Mouse (Mus musculus) midbrain, embryonic 11.5 days (tissue): ENCODE measurements around the gene Pgf. TPM values are rescaled to one million over a fixed set of nuclear protein-coding genes. Genes with fewer than 3 reads are reported as not detected.

Source experiments
- ATAC-seq: fragments of 200-750 bp; cut with Nextera tagmentation; 2 replicates; pipeline ENCODE4 v1.8.0; 2017; ENCODE audit warnings: moderate TSS enrichment, moderate library complexity; ENCODE audit not compliant: low FRiP score
- DNase-seq: peaks from one replicate; pipeline ENCODE4 v3.0.0; 2015; ENCODE audit warnings: low spot score; ENCODE audit errors: missing footprints
- H3K27ac ChIP-seq: fragments of 300-500 bp; sonication (generic); 2 replicates; pipeline ENCODE4 v1.5.1; 2014; ENCODE audit warnings: low read depth, low read length
- H3K27me3 ChIP-seq: fragments of 300-500 bp; sonication (generic); 2 replicates; pipeline ENCODE4 v1.6.1; 2014; ENCODE audit warnings: mild to moderate bottlenecking, low read length, moderate library complexity, mixed read lengths; ENCODE audit not compliant: control insufficient read depth, insufficient read depth
- H3K36me3 ChIP-seq: fragments of 300-500 bp; sonication (generic); 2 replicates; pipeline ENCODE4 v1.6.1; 2014; ENCODE audit warnings: mild to moderate bottlenecking, low read length, moderate library complexity, mixed read lengths; ENCODE audit not compliant: control insufficient read depth, insufficient read depth
- H3K4me1 ChIP-seq: fragments of 300-500 bp; sonication (generic); 2 replicates; pipeline ENCODE4 v1.6.1; 2014; ENCODE audit warnings: low read length; ENCODE audit not compliant: control insufficient read depth, insufficient read depth
- H3K4me2 ChIP-seq: fragments of 300-500 bp; sonication (generic); 2 replicates; pipeline ENCODE4 v1.6.1; 2014; ENCODE audit warnings: mild to moderate bottlenecking, moderate library complexity
- H3K4me3 ChIP-seq: fragments of 300-500 bp; sonication (generic); 2 replicates; pipeline ENCODE4 v1.5.1; 2014; ENCODE audit warnings: low read depth, low read length
- H3K9ac ChIP-seq: fragments of 300-500 bp; sonication (generic); 2 replicates; pipeline ENCODE4 v1.6.1; 2014; ENCODE audit warnings: low read length
- H3K9me3 ChIP-seq: fragments of 300-500 bp; sonication (generic); 2 replicates; pipeline ENCODE4 v1.6.1; 2016; ENCODE audit warnings: low read length; ENCODE audit not compliant: control insufficient read depth
- WGBS: fragments of 180-500 bp; shearing (Covaris S2); extraction: QIAGEN DNeasy Blood & Tissue Kit; methylation state at CpG from one replicate; pipeline ENCODE4 v1.1.7; 2014; 5-methylcytosine and 5-hydroxymethylcytosine counted together
- polyA plus RNA-seq: library from polyadenylated mRNA; unstranded; fragments of >200 nt; fragmentation: Nextera tagmentation; extraction: Ambion mirVana; gene quantifications from 2 replicates; pipeline ENCODE4 v1.2.1, GENCODE M21; 2014

Pgf gene
- polyA plus RNA-seq, 1 experiment from 2014 or later, result 2.5 TPM

GRCm38 (mm10) chr12:85141096-85141495, 36.5 kb downstream of the Pgf start:
- WGBS, result 79% methylated on average over 6 of the region's 6 CpGs
- ATAC-seq, result no peak

GRCm38 (mm10) chr12:85140036-85140701, 37.4 kb downstream of the Pgf start:
- Histone ChIP-seq H3K4me2 (no peak overlapping the region), H3K36me3 (no peaks in the 10 kb centered on the region; the same call in 1 of the 2 replicates), H3K4me1 (no peaks in the 10 kb centered on the region), H3K27me3 (no peaks in the 10 kb centered on the region), H3K4me3 (no peak overlapping the region), H3K27ac (no peak overlapping the region), H3K9ac (no peak overlapping the region), H3K9me3 (no peaks in the 10 kb centered on the region)
- ATAC-seq (no peak), DNase-seq (no peak)
- WGBS, result 52% methylated on average over 18 of the region's 18 CpGs

More at GRCm38 (mm10) chr12:85141096-85141495, 36.5 kb downstream of the Pgf start:
- Histone ChIP-seq H3K4me3 (no peak overlapping the region), H3K27me3 (no peaks in the 10 kb centered on the region), H3K9me3 (no peaks in the 10 kb centered on the region), H3K4me1 (no peaks in the 10 kb centered on the region), H3K4me2 (no peak overlapping the region), H3K9ac (no peak overlapping the region), H3K27ac (no peak overlapping the region), H3K36me3 (no peaks in the 10 kb centered on the region)
- DNase-seq, result no peak

GRCm38 (mm10) chr12:85136627-85137026, 41.0 kb downstream of the Pgf start:
- no peak overlapping the region for H3K4me2 ChIP-seq
- H3K9me3 ChIP-seq, result no peaks in the 10 kb centered on the region
- H3K4me3 ChIP-seq, result no peak overlapping the region
- H3K27ac ChIP-seq, result no peak overlapping the region
- no peaks in the 10 kb centered on the region for H3K27me3 ChIP-seq
- ATAC-seq (no peak), DNase-seq (no peak)
- no peaks in the 10 kb centered on the region for H3K4me1 ChIP-seq
- peaks cover 8% of the 10 kb centered on the region; the same call in 1 of the 2 replicates for H3K36me3 ChIP-seq
- 83% methylated on average over 4 of the region's 4 CpGs for WGBS
- no peak overlapping the region for H3K9ac ChIP-seq

- Histone ChIP-seq H3K9ac (no peak overlapping the region), H3K4me2 (no peak overlapping the region), H3K27ac (no peak overlapping the region), H3K27me3 (no peaks in the 10 kb centered on the region), H3K9me3 (no peaks in the 10 kb centered on the region), H3K4me1 (no peaks in the 10 kb centered on the region), H3K4me3 (no peak overlapping the region), H3K36me3 (peaks cover 14% of the 10 kb centered on the region)
- WGBS, result 84% methylated on average over 19 of the region's 19 CpGs
- ATAC-seq (no peak; the same call in 1 of the 2 replicates), DNase-seq (no peak)
Observed at GRCm38 (mm10) chr12:85135513-85136470, 41.8 kb downstream of the Pgf start.

GRCm38 (mm10) chr12:85134043-85134794, 43.4 kb downstream of the Pgf start:
- no peak overlapping the region for H3K9ac ChIP-seq
- H3K9me3 ChIP-seq, result no peaks in the 10 kb centered on the region
- no peaks in the 10 kb centered on the region for H3K4me1 ChIP-seq
- H3K27ac ChIP-seq, result no peak overlapping the region
- WGBS, result 94% methylated on average over 8 of the region's 8 CpGs
- ATAC-seq, result no peak
- no peak overlapping the region for H3K4me3 ChIP-seq
- peaks cover 29% of the 10 kb centered on the region for H3K36me3 ChIP-seq
- H3K27me3 ChIP-seq, result no peaks in the 10 kb centered on the region
- no peak for DNase-seq
- no peak overlapping the region for H3K4me2 ChIP-seq

- no peaks in the 10 kb centered on the region for H3K9me3 ChIP-seq
- DNase-seq, result no peak
- no peaks in the 10 kb centered on the region for H3K4me1 ChIP-seq
- no peak overlapping the region for H3K4me2 ChIP-seq
- H3K36me3 ChIP-seq, result peaks cover 33% of the 10 kb centered on the region
- ATAC-seq, result no peak
- 86% methylated on average over 6 of the region's 6 CpGs for WGBS
- H3K4me3 ChIP-seq, result no peak overlapping the region
- no peak overlapping the region for H3K27ac ChIP-seq
- H3K9ac ChIP-seq, result no peak overlapping the region
- H3K27me3 ChIP-seq, result no peaks in the 10 kb centered on the region
Observed at GRCm38 (mm10) chr12:85131361-85131760, 46.2 kb downstream of the Pgf start.

- no peaks in the 10 kb centered on the region for H3K27me3 ChIP-seq
- DNase-seq (no peak), ATAC-seq (no peak)
- no peak overlapping the region for H3K4me3 ChIP-seq
- peaks cover 35% of the 10 kb centered on the region for H3K36me3 ChIP-seq
- H3K27ac ChIP-seq, result no peak overlapping the region
- H3K9ac ChIP-seq, result no peak overlapping the region
- 94% methylated on average over 9 of the region's 9 CpGs for WGBS
- H3K4me1 ChIP-seq, result no peaks in the 10 kb centered on the region
- H3K9me3 ChIP-seq, result no peaks in the 10 kb centered on the region
- no peak overlapping the region for H3K4me2 ChIP-seq
Observed at GRCm38 (mm10) chr12:85129426-85129978, 48.1 kb downstream of the Pgf start.

- H3K4me2 ChIP-seq, result no peak overlapping the region
- H3K9me3 ChIP-seq, result no peaks in the 10 kb centered on the region
- no peak overlapping the region for H3K27ac ChIP-seq
- H3K9ac ChIP-seq, result no peak overlapping the region
- no peaks in the 10 kb centered on the region for H3K27me3 ChIP-seq
- H3K4me1 ChIP-seq, result no peaks in the 10 kb centered on the region
- WGBS, result 94% methylated on average over 8 of the region's 8 CpGs
- no peak overlapping the region for H3K4me3 ChIP-seq
- peaks cover 38% of the 10 kb centered on the region for H3K36me3 ChIP-seq
- DNase-seq (no peak), ATAC-seq (no peak)
Observed at GRCm38 (mm10) chr12:85126986-85127603, 50.5 kb downstream of the Pgf start.
